Mouse (Mus musculus): Measurements from ENCODE around the gene Ccdc173. TPM values are rescaled to one million over a fixed set of nuclear protein-coding genes. Genes with fewer than 3 reads are reported as not detected.
A peak's percentile ranks its signal among the peaks of the same experiment; 100 is the strongest.

Ccdc173 gene
- polyA plus RNA-seq, 1 experiment from 2014 or later: 1.0 TPM

DNA sequence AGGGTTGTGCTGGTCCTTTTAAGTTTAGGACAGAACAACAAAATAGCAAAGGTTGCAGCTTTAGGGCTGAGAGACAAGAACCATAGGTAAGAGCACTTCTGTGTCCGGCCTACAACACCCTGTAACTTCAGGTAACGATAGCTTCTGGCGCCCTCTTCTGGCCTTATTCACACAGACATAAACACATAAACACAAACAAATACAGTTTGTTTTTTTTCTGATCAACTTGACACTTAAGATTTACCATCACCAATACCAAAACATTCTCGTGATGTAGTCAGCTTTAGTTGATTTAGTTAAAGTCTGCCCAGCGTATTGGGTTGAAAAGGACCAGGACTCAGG is 10.6 kb downstream of the Ccdc173 start:
- no peak for ATAC-seq (ENCODE audit: extremely low read depth, insufficient number of reproducible peaks, low FRiP score, low TSS enrichment)

DNA sequence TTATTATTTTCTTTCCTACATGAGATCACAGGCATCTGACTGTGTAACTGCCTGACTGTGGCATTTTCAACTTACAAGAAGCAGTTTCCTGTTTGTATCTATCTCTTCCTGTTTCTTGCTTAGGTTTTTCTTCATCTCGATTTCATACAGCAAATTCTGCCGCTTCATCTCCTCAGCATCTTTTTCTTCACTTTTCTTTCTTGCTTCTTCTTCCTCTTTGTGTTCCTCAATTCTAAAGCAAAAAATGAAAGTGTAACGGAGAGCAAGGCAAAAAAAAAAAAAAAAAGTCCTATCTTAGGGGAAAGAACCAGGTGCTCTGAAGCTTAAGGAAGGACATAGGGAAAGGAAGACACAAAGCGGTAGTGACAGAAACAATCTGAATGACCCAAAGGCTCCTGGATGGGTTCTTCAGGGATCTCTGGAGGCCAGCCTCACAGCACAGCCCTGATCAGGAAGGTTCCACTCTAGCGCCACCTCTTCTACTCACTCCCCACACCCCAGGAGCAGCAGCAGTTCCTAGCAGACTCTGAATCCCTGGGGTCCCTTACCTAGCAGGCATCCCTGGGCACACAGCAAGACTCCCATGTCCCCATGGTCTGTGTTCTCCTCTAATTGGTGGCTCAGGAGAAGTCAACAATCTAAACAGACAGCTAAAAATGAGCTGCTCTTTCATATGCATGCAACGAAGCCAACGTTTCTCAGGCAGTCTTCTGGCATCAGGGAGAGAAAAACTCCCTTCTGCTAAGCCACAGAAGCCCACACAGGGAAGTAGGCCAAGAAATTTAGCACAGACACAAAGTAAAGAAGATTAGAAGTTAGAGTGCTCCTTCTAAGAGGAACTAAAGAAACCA is 11.2 kb downstream of the Ccdc173 start:
- H3K36me3 ChIP-seq: peaks cover 13% of the 10 kb centered on the region
- no peaks in the 10 kb centered on the region for H3K9me3 ChIP-seq
- no peak overlapping the region for H3K4me2 ChIP-seq
- H3K9ac ChIP-seq: no peak overlapping the region
- H3K4me1 ChIP-seq: no peaks in the 10 kb centered on the region
- WGBS: 53% methylated on average over 7 of the region's 7 CpGs
- H3K27ac ChIP-seq (replicated peaks): no peak overlapping the region
- no peak overlapping the region for H3K4me3 ChIP-seq
- no peaks in the 10 kb centered on the region for H3K27me3 ChIP-seq (replicated peaks)
- ATAC-seq (ENCODE audit: extremely low read depth, insufficient number of reproducible peaks, low FRiP score, low TSS enrichment): no peak

More for the DNA sequence above, 10.6 kb downstream of the Ccdc173 start:
- H3K27me3 ChIP-seq (replicated peaks): no peaks in the 10 kb centered on the region
- H3K4me3 ChIP-seq: no peak overlapping the region
- H3K36me3 ChIP-seq: peaks cover 11% of the 10 kb centered on the region
- no peaks in the 10 kb centered on the region for H3K4me1 ChIP-seq
- no peak overlapping the region for H3K27ac ChIP-seq (replicated peaks)
- 47% methylated on average over 5 of the region's 5 CpGs for WGBS
- no peaks in the 10 kb centered on the region for H3K9me3 ChIP-seq
- no peak overlapping the region for H3K4me2 ChIP-seq
- no peak overlapping the region for H3K9ac ChIP-seq

DNA sequence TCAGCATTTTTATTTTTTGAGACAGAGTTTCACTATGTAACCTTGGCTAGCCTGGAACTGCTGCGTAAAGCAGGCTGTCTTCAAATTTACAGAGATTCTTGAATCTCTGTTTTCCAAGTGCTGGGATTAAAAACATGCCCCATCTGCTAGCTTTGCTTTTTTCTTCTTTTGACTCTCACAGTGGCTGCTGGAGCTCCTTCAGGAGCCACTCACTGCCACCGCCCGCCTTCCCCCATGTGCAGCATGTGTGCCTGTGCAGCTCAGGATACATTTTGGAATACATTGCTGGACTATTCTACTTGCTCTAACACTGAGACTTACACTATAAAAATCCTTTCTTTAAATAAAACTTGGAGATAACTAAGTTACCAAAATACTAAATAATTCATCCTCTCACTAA is 16.0 kb downstream of the Ccdc173 start:
- WGBS: 85% methylated on average over 3 of the region's 3 CpGs
- Histone ChIP-seq H3K36me3 (peaks cover 9% of the 10 kb centered on the region), H3K27me3 (replicated peaks) (no peaks in the 10 kb centered on the region), H3K4me2 (no peak overlapping the region), H3K27ac (replicated peaks) (no peak overlapping the region), H3K9ac (no peak overlapping the region), H3K4me1 (no peaks in the 10 kb centered on the region), H3K4me3 (no peak overlapping the region), H3K9me3 (no peaks in the 10 kb centered on the region)
- no peak for ATAC-seq (ENCODE audit: extremely low read depth, insufficient number of reproducible peaks, low FRiP score, low TSS enrichment)

DNA sequence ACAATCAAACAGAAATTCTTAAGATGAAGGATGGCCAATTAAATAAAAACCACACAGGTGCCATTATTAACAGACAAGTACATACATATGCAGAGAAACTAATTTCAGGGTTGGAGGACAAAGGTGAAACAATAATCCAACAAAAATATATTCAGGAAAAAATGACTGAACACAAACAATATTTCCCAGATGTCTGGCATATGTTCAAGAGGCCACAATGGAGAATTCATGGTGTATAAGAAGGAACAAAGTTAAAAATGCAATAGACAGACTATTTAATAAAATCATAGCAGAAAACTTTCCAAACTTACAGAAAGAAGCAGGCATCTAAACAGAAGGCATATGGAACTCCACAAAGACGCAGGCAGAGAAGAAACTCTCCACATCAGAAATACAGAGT is 24.7 kb downstream of the Ccdc173 start:
- H3K36me3 ChIP-seq: no peaks in the 10 kb centered on the region
- no peak overlapping the region for H3K27ac ChIP-seq (replicated peaks)
- no peaks in the 10 kb centered on the region for H3K9me3 ChIP-seq
- no peak overlapping the region for H3K4me2 ChIP-seq
- no peak overlapping the region for H3K4me3 ChIP-seq
- 74% methylated on average over 1 of the region's 1 CpGs for WGBS
- no peaks in the 10 kb centered on the region for H3K4me1 ChIP-seq
- H3K27me3 ChIP-seq (replicated peaks): no peaks in the 10 kb centered on the region
- H3K9ac ChIP-seq: no peak overlapping the region
- ATAC-seq (ENCODE audit: extremely low read depth, insufficient number of reproducible peaks, low FRiP score, low TSS enrichment): no peak

- Histone ChIP-seq H3K36me3 (no peaks in the 10 kb centered on the region), H3K9me3 (no peaks in the 10 kb centered on the region), H3K4me3 (no peak overlapping the region), H3K9ac (no peak overlapping the region), H3K27ac (replicated peaks) (no peak overlapping the region), H3K4me1 (no peaks in the 10 kb centered on the region), H3K4me2 (no peak overlapping the region), H3K27me3 (replicated peaks) (no peaks in the 10 kb centered on the region)
- no peak for ATAC-seq (ENCODE audit: extremely low read depth, insufficient number of reproducible peaks, low FRiP score, low TSS enrichment)
- 77% methylated on average over 4 of the region's 4 CpGs for WGBS
These were observed 26.0 kb downstream of the Ccdc173 start for GRCm38 (mm10) chr2:69763340-69763739.

- WGBS: 71% methylated on average over 5 of the region's 5 CpGs
- no peak for ATAC-seq (ENCODE audit: extremely low read depth, insufficient number of reproducible peaks, low FRiP score, low TSS enrichment)
- H3K27me3 ChIP-seq (replicated peaks): no peaks in the 10 kb centered on the region
- no peak overlapping the region for H3K4me2 ChIP-seq
- H3K4me3 ChIP-seq: no peak overlapping the region
- no peak overlapping the region for H3K27ac ChIP-seq (replicated peaks)
- H3K4me1 ChIP-seq: no peaks in the 10 kb centered on the region
- H3K36me3 ChIP-seq: no peaks in the 10 kb centered on the region
- H3K9me3 ChIP-seq: no peaks in the 10 kb centered on the region
- H3K9ac ChIP-seq: no peak overlapping the region
These were observed 28.4 kb downstream of the Ccdc173 start for GRCm38 (mm10) chr2:69760980-69761379.

DNA sequence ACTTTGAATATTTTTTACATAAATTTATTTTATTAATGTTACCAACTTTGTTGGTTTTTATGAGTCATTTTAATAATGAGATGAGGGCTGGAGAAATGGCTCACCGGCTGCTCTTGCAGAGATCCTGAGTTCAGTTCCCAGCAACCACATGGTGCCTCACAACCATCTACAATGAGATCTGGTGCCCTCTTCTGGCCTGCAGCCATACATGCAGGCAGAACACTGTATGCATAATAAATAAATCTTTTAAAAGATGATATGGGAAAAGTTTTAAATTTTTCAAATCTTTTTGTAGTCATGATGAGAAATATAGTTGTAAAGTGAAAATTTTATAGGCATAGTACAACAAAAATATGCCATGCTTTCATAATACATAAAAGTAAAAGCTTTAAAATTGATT is 44.3 kb downstream of the Ccdc173 start:
- 68% methylated on average over 1 of the region's 1 CpGs for WGBS

GRCm38 (mm10) chr2:69723519-69723825 is 65.9 kb downstream of the Ccdc173 start:
- Histone ChIP-seq H3K9me3 (no peaks in the 10 kb centered on the region), H3K9ac (peak overlapping the region; percentile 93), H3K4me1 (peaks cover 15% of the 10 kb centered on the region), H3K4me2 (peak overlapping the region; percentile 89), H3K36me3 (no peaks in the 10 kb centered on the region), H3K27me3 (replicated peaks) (peaks cover 9% of the 10 kb centered on the region; the same call in 1 of the 2 replicates), H3K4me3 (peak overlapping the region; percentile 93), H3K27ac (replicated peaks) (peak overlapping the region; percentile 93)
- under 1% methylated on average over 13 of the region's 13 CpGs for WGBS
- no peak for ATAC-seq (ENCODE audit: extremely low read depth, insufficient number of reproducible peaks, low FRiP score, low TSS enrichment)

More for the DNA sequence above, 44.3 kb downstream of the Ccdc173 start:
- Histone ChIP-seq H3K27ac (replicated peaks) (no peak overlapping the region), H3K9me3 (peaks cover 5% of the 10 kb centered on the region; the same call in 1 of the 2 replicates), H3K36me3 (peaks cover 84% of the 10 kb centered on the region), H3K4me1 (no peaks in the 10 kb centered on the region), H3K9ac (no peak overlapping the region), H3K4me2 (no peak overlapping the region), H3K27me3 (replicated peaks) (no peaks in the 10 kb centered on the region), H3K4me3 (no peak overlapping the region)
- no peak for ATAC-seq (ENCODE audit: extremely low read depth, insufficient number of reproducible peaks, low FRiP score, low TSS enrichment)

GRCm38 (mm10) chr2:69722650-69723518 is 66.5 kb downstream of the Ccdc173 start:
- H3K36me3 ChIP-seq: no peaks in the 10 kb centered on the region
- H3K4me2 ChIP-seq: peak overlapping the region; percentile 89
- H3K27ac ChIP-seq (replicated peaks): peak overlapping the region; percentile 93
- peaks cover 9% of the 10 kb centered on the region; the same call in 1 of the 2 replicates for H3K27me3 ChIP-seq (replicated peaks)
- peak overlapping the region; percentile 93 for H3K9ac ChIP-seq
- no peaks in the 10 kb centered on the region for H3K9me3 ChIP-seq
- ATAC-seq (ENCODE audit: extremely low read depth, insufficient number of reproducible peaks, low FRiP score, low TSS enrichment): peak; percentile 75
- under 1% methylated on average over 81 of the region's 91 CpGs for WGBS
- peaks cover 15% of the 10 kb centered on the region for H3K4me1 ChIP-seq
- peak overlapping the region; percentile 93 for H3K4me3 ChIP-seq

DNA sequence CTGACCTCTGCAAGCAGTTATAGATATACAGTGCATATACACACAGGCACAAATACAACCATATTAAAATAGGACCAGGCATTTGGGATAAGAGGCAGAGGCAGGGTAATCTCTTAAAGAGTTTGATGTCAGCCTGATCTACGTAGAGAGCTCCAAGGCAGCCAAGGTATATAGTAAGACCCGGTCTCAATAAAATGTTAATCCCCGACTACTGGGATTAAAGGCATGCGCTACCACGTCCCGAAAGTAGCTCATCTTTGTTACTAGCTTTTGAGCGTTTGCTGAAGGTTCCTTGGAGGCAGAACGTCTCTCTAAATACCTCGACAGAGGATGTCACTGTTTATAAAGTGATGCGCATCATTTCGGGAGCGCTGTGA is 67.1 kb downstream of the Ccdc173 start, which contains the start of gene Ppig:
Ppig (plus strand) TSS at position 273 of the 377 bp plus-strand sequence.
- Histone ChIP-seq H3K4me1 (peaks cover 15% of the 10 kb centered on the region), H3K9me3 (no peaks in the 10 kb centered on the region), H3K9ac (peak within 1 kb of the TSS; percentile 93), H3K36me3 (no peaks in the 10 kb centered on the region), H3K27ac (replicated peaks) (peak within 1 kb of the TSS; percentile 93), H3K27me3 (replicated peaks) (peaks cover 9% of the 10 kb centered on the region; the same call in 1 of the 2 replicates), H3K4me2 (peak within 1 kb of the TSS; percentile 89), H3K4me3 (peak within 1 kb of the TSS; percentile 93)
- ATAC-seq (ENCODE audit: extremely low read depth, insufficient number of reproducible peaks, low FRiP score, low TSS enrichment): no peak
- WGBS: 5% methylated on average over 12 of the region's 12 CpGs

GRCm38 (mm10) chr2:69719121-69719520 is 70.3 kb downstream of the Ccdc173 start:
- no peaks in the 10 kb centered on the region for H3K9me3 ChIP-seq
- H3K27me3 ChIP-seq (replicated peaks): peaks cover 9% of the 10 kb centered on the region; the same call in 1 of the 2 replicates
- H3K9ac ChIP-seq: no peak overlapping the region
- H3K36me3 ChIP-seq: no peaks in the 10 kb centered on the region
- 68% methylated on average over 1 of the region's 1 CpGs for WGBS
- H3K4me3 ChIP-seq: no peak overlapping the region
- no peak overlapping the region for H3K4me2 ChIP-seq
- no peak overlapping the region for H3K27ac ChIP-seq (replicated peaks)
- ATAC-seq (ENCODE audit: extremely low read depth, insufficient number of reproducible peaks, low FRiP score, low TSS enrichment): no peak
- peaks cover 3% of the 10 kb centered on the region for H3K4me1 ChIP-seq
